Comparison of ENCODE assay signal across 14 mouse cellular contexts in genomic region chr9:77636003-77636402, GRCm38 (mm10). TPM values are rescaled to one million over a fixed set of nuclear protein-coding genes. Genes with fewer than 3 reads are reported as not detected.
"Had no signal": no experiment of that assay in that cellular context is flagged by ENCODE, and none has a peak within 500 bp of the region (broad histone marks: within the 10 kb centered on the region; RNA-seq: fewer than 3 reads in every experiment).

No protein-coding gene starts in this region.

- DNase-seq: lung, adult 2 months; lung, postnatal 36 days; right cerebral cortex, adult 18-20 months; right cerebral cortex, postnatal 25 days; thymus, postnatal 4 days had no signal

- H3K4me3 ChIP-seq: layer of hippocampus, adult 2 months; left cerebral cortex, adult 2 months; midbrain, embryonic 13.5 days; neural tube, embryonic 15.5 days had no signal

- H3K27me3 ChIP-seq: midbrain, embryonic 13.5 days; neural tube, embryonic 15.5 days had no signal

- H3K9me3 ChIP-seq: midbrain, embryonic 13.5 days; neural tube, embryonic 15.5 days had no signal

- H3K4me1 ChIP-seq: midbrain, embryonic 13.5 days; neural tube, embryonic 15.5 days had no signal

- H3K4me2 ChIP-seq: midbrain, embryonic 13.5 days; neural tube, embryonic 15.5 days had no signal

- ATAC-seq: lung, postnatal 0 days; midbrain, embryonic 13.5 days had no signal

- H3K9ac ChIP-seq: liver, embryonic 14.5 days; midbrain, embryonic 13.5 days; neural tube, embryonic 15.5 days had no signal

- H3K27ac ChIP-seq: layer of hippocampus, adult 2 months; left cerebral cortex, adult 2 months; liver, embryonic 14.5 days; midbrain, embryonic 13.5 days; neural tube, embryonic 15.5 days; stomach, postnatal 0 days had no signal

- H3K36me3 ChIP-seq: midbrain, embryonic 13.5 days; neural tube, embryonic 15.5 days had no signal

RNA-seq across cellular contexts. Expression of gene Klhl31, which starts 0.3 kb away (rescaled TPM):
- total RNA-seq: megakaryocyte progenitor cell, adult 5-6 weeks had no signal
- polyA plus RNA-seq: liver, adult 2 months had no signal
